Mouse (Mus musculus) cerebellum, postnatal 4 days (tissue): Measurements from ENCODE around the gene Tpra1.
A peak's percentile ranks its signal among the peaks of the same experiment; 100 is the strongest.

Source experiments
- DNase-seq, 2 experiments: peaks; one replicate each; pipeline ENCODE4 v3.0.0; 2022; ENCODE audit warnings: low spot score in 2 of 2, mixed read lengths in 1 of 2

The Tpra1 gene

GRCm38 (mm10) chr6:88926870-88927269, 24.8 kb downstream of the Tpra1 start:
- DNase-seq, result no peak

- DNase-seq, result peak; percentile 77 to 85
These were observed 25.5 kb downstream of the Tpra1 start for GRCm38 (mm10) chr6:88927595-88927994.

GRCm38 (mm10) chr6:88928026-88928425, 26.0 kb downstream of the Tpra1 start:
- no peak for DNase-seq

GRCm38 (mm10) chr6:88928576-88928975, 26.5 kb downstream of the Tpra1 start:
- no peak for DNase-seq

- no peak for DNase-seq
These were observed 27.4 kb downstream of the Tpra1 start for GRCm38 (mm10) chr6:88929451-88929850.

GRCm38 (mm10) chr6:88930049-88930448, 28.0 kb downstream of the Tpra1 start:
- DNase-seq, result no peak

GRCm38 (mm10) chr6:88931449-88931848, 29.4 kb downstream of the Tpra1 start:
- no peak for DNase-seq

- DNase-seq, result no peak
These were observed 32.1 kb downstream of the Tpra1 start for GRCm38 (mm10) chr6:88934132-88934531.

- DNase-seq, result no peak
These were observed 32.8 kb downstream of the Tpra1 start for GRCm38 (mm10) chr6:88934816-88935215.

GRCm38 (mm10) chr6:88935735-88936276, 33.8 kb downstream of the Tpra1 start:
- peak in 1 of 2 experiments; percentile 67 for DNase-seq

- no peak for DNase-seq
These were observed 34.5 kb downstream of the Tpra1 start for GRCm38 (mm10) chr6:88936342-88937213.

- DNase-seq, result no peak
These were observed 35.1 kb downstream of the Tpra1 start for GRCm38 (mm10) chr6:88937214-88937549.

- no peak for DNase-seq
These were observed 36.1 kb downstream of the Tpra1 start for GRCm38 (mm10) chr6:88937971-88938663.

- no peak for DNase-seq
These were observed 36.6 kb downstream of the Tpra1 start for GRCm38 (mm10) chr6:88938664-88939055.

GRCm38 (mm10) chr6:88939281-88940089, 37.4 kb downstream of the Tpra1 start:
- DNase-seq, result no peak

- no peak for DNase-seq
These were observed 38.3 kb downstream of the Tpra1 start for GRCm38 (mm10) chr6:88940090-88940916.

- DNase-seq, result no peak
These were observed 39.6 kb downstream of the Tpra1 start for GRCm38 (mm10) chr6:88941628-88942027.

GRCm38 (mm10) chr6:88942595-88942994, 40.5 kb downstream of the Tpra1 start:
- DNase-seq, result peak; percentile 61 to 80

GRCm38 (mm10) chr6:88943666-88944065, 41.6 kb downstream of the Tpra1 start:
- no peak for DNase-seq

GRCm38 (mm10) chr6:88946442-88946841, 44.4 kb downstream of the Tpra1 start:
- no peak for DNase-seq

GRCm38 (mm10) chr6:88947771-88948170, 45.7 kb downstream of the Tpra1 start:
- no peak for DNase-seq
